27 mouse cellular contexts compared by ENCODE assay signal in the genomic region with DNA sequence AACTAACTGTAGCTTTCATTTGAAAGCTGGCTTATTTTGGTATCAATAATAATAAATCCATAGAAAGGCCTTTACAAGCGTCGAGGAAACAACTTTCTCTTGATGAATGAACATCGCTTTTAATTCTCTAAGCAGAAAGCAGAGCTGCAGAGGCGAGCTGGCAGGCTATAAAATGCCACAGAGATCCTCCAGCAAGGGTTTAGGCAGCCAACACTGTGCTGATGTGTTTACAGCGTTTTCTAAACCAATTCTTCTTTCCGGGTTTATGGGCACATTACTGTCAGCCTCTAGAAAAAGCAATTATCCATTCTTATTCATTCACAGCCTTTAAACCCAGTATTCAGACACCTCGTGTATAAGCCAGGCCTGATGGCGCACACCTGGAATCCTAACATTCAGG. TPM values are rescaled to one million over a fixed set of nuclear protein-coding genes. Genes with fewer than 3 reads are reported as not detected.
DNase-seq lines count a peak whose midpoint lies in the region; TF ChIP-seq lines count a peak whose summit lies in the region.
"Had no signal": no experiment of that assay in that cellular context is flagged by ENCODE, and none has a peak within 500 bp of the region (broad histone marks: within the 10 kb centered on the region; RNA-seq: fewer than 3 reads in every experiment).

No protein-coding gene starts in this region.

- peak overlapping the region; percentile 10; the same call in 1 of the 2 replicates for H3K27ac ChIP-seq in layer of hippocampus, adult 2 months
- H3K27ac ChIP-seq: embryonic facial prominence, embryonic 10.5 days; embryonic facial prominence, embryonic 13.5 days; forebrain, embryonic 12.5 days; forebrain, embryonic 15.5 days; gastrocnemius, adult 2 months; heart, embryonic 10.5 days; heart, embryonic 13.5 days; hindbrain, embryonic 14.5 days; hindbrain, postnatal 0 days had no signal

- H3K4me3 ChIP-seq in layer of hippocampus, adult 2 months: no peak overlapping the region
- H3K4me3 ChIP-seq: embryonic facial prominence, embryonic 10.5 days; embryonic facial prominence, embryonic 13.5 days; erythroblast, embryonic 14.5 days; forebrain, embryonic 12.5 days; forebrain, embryonic 15.5 days; gastrocnemius, adult 2 months; heart, embryonic 10.5 days; heart, embryonic 13.5 days had no signal

- no peak for TF ChIP-seq CTCF in layer of hippocampus, adult 2 months (conservative IDR thresholded peaks at IDR 0.05)

- DNase-seq in layer of hippocampus, adult 2 months (ENCODE audit: low spot score in 2 of 2): no peak
- no peak for DNase-seq in layer of hippocampus, adult 11-12 months (ENCODE audit: low spot score)
- DNase-seq in Muller cell, postnatal 12 days (ENCODE audit: inconsistent ontology term): peak; percentile 27
- DNase-seq in brain, adult 2 months (ENCODE audit: low read depth, low spot score): peak; percentile 50
- DNase-seq in telencephalon, adult 2 months (ENCODE audit: low read depth, low spot score): peak; percentile 33
- no peak for DNase-seq in cerebellum, postnatal 36 days
- DNase-seq: adrenal gland, adult 8-10 months; adrenal gland, postnatal 25 days; cerebellum, adult 18-20 months; cerebellum, adult 9-11 months; cerebellum, postnatal 25 days; embryo, embryonic 11 days; gastrocnemius, adult 2 months; gastrocnemius, postnatal 14 days; heart, adult 18-20 months; heart, postnatal 14 days; heart, postnatal 4 days had no signal

RNA-seq across cellular contexts. Expression of a gene that starts 7.5 kb away (rescaled TPM):
- 1 to 10 TPM; 3.5 to 5.3 TPM for total RNA-seq in layer of hippocampus, adult 2 months (2021)
- total RNA-seq: MEL had no signal

Comparison
In these comparisons a context has a peak if more than half of its experiments do, and no peak if none do; other contexts are left out.
1. DNase-seq: peak in Muller cell, postnatal 12 days (single experiment), brain, adult 2 months (single experiment) and telencephalon, adult 2 months (single experiment); none in layer of hippocampus, adult 2 months (0 of 2), layer of hippocampus, adult 11-12 months (single experiment) and cerebellum, postnatal 36 days (0 of 2).